In genomic region chr7:73811439-73811838, GRCm38 (mm10) we compare ENCODE assay signal across 25 mouse cellular contexts.
DNase-seq lines count a peak whose midpoint lies in the region; ATAC-seq and TF ChIP-seq lines count a peak whose summit lies in the region.
"Had no signal": no experiment of that assay in that cellular context is flagged by ENCODE, and none has a peak within 500 bp of the region (broad histone marks: within the 10 kb centered on the region; RNA-seq: fewer than 3 reads in every experiment).

No protein-coding gene starts in this region.

- H3K4me3 ChIP-seq in liver, embryonic 14.5 days (ENCODE audit: insufficient read depth in 1 of 2, low read depth in 2 of 2, low read length in 2 of 2): no peak overlapping the region
- H3K4me3 ChIP-seq in liver, embryonic 11.5 days (ENCODE audit: low read depth, low read length): no peak overlapping the region
- H3K4me3 ChIP-seq: embryonic facial prominence, embryonic 10.5 days; embryonic facial prominence, embryonic 12.5 days; forebrain, embryonic 12.5 days had no signal

- peaks cover 0 to 10% of the 10 kb centered on the region in 2 experiments; a peak in 2 of 4 replicates for H3K4me1 ChIP-seq in liver, embryonic 14.5 days (replicated peaks; ENCODE audit: control insufficient read depth in 2 of 2, insufficient read depth in 2 of 2, low read length in 1 of 2)
- no peaks in the 10 kb centered on the region for H3K4me1 ChIP-seq in liver, embryonic 11.5 days (replicated peaks; ENCODE audit: control insufficient read depth, insufficient read depth, low read length)
- H3K4me1 ChIP-seq: embryonic facial prominence, embryonic 12.5 days; forebrain, embryonic 12.5 days had no signal

- 21% methylated on average over 7 of the region's 7 CpGs for WGBS in liver, embryonic 14.5 days (ENCODE audit: insufficient replicate concordance)
- WGBS in liver, embryonic 11.5 days: 51% methylated on average over 7 of the region's 7 CpGs

- no peak for ATAC-seq in liver, embryonic 14.5 days (ENCODE audit: insufficient read depth)
- ATAC-seq in liver, embryonic 11.5 days (replicated peaks; ENCODE audit: low FRiP score): no peak
- peak; percentile 39; the same call in 1 of the 2 replicates for ATAC-seq in megakaryocyte progenitor cell, adult 5-6 weeks (replicated peaks; ENCODE audit: poor library complexity)
- ATAC-seq: activated CD4-positive, CD25-positive, alpha-beta regulatory T cell, adult 4 months; CD4-positive, CD25-positive, alpha-beta regulatory T cell, adult 4 months; forebrain, embryonic 14.5 days; forebrain, embryonic 16.5 days; Patski had no signal

- H3K27me3 ChIP-seq in liver, embryonic 14.5 days (ENCODE audit: control insufficient read depth, insufficient read depth, low read length): no peaks in the 10 kb centered on the region
- no peaks in the 10 kb centered on the region for H3K27me3 ChIP-seq in liver, embryonic 11.5 days (replicated peaks; ENCODE audit: control insufficient read depth, insufficient read depth, low read length)
- H3K27me3 ChIP-seq: embryonic facial prominence, embryonic 12.5 days; forebrain, embryonic 12.5 days had no signal

- no peak for TF ChIP-seq CTCF in liver, embryonic 14.5 days (IDR thresholded peaks at IDR 0.05; ENCODE audit: low read depth)

- H3K9me3 ChIP-seq in liver, embryonic 14.5 days (ENCODE audit: control insufficient read depth, low read length): no peaks in the 10 kb centered on the region
- no peaks in the 10 kb centered on the region for H3K9me3 ChIP-seq in liver, embryonic 11.5 days (ENCODE audit: control insufficient read depth, low read length)
- H3K9me3 ChIP-seq: embryonic facial prominence, embryonic 10.5 days; embryonic facial prominence, embryonic 12.5 days; forebrain, embryonic 12.5 days had no signal

- DNase-seq in liver, embryonic 14.5 days (ENCODE audit: low read depth in 3 of 3, low spot score in 3 of 3): no peak
- no peak for DNase-seq in liver, embryonic 11.5 days (ENCODE audit: low spot score)
- peak; percentile 2 for DNase-seq in c-Kit-positive CD71-positive TER-119-positive erythroid progenitor cells, embryonic 14.5 days (ENCODE audit: low spot score)
- no peak for DNase-seq in heart, adult 11 months
- DNase-seq in spleen, postnatal 14 days (ENCODE audit: low spot score in 2 of 2): no peak
- DNase-seq in lung, adult 18-20 months: no peak
- DNase-seq: adrenal gland, adult 8-10 months; adrenal gland, postnatal 14 days; adrenal gland, postnatal 36 days; B cell, adult 2 months; cerebellum, adult 11 months; cerebellum, adult 18-20 months; cerebellum, adult 8-10 months; cerebellum, adult 9-11 months; cerebellum, postnatal 14 days; cerebellum, postnatal 36 days had no signal

- H3K36me3 ChIP-seq in liver, embryonic 14.5 days (replicated peaks; ENCODE audit: control insufficient read depth, insufficient read depth, low read depth): no peaks in the 10 kb centered on the region
- no peaks in the 10 kb centered on the region for H3K36me3 ChIP-seq in liver, embryonic 11.5 days (ENCODE audit: control insufficient read depth, insufficient read depth, low read length)
- H3K36me3 ChIP-seq: embryonic facial prominence, embryonic 10.5 days; embryonic facial prominence, embryonic 12.5 days; forebrain, embryonic 12.5 days had no signal

- H3K27ac ChIP-seq in liver, embryonic 14.5 days: no peak overlapping the region
- no peak overlapping the region for H3K27ac ChIP-seq in liver, embryonic 11.5 days (ENCODE audit: low read depth, low read length)
- H3K27ac ChIP-seq: embryonic facial prominence, embryonic 10.5 days; embryonic facial prominence, embryonic 12.5 days; forebrain, embryonic 12.5 days had no signal

- no peak overlapping the region for H3K9ac ChIP-seq in liver, embryonic 14.5 days (replicated peaks)
- no peak overlapping the region for H3K9ac ChIP-seq in liver, embryonic 11.5 days (ENCODE audit: low read depth, low read length)
- H3K9ac ChIP-seq: embryonic facial prominence, embryonic 12.5 days; forebrain, embryonic 12.5 days had no signal

- no peak overlapping the region for H3K4me2 ChIP-seq in liver, embryonic 14.5 days (ENCODE audit: low read depth)
- no peak overlapping the region for H3K4me2 ChIP-seq in liver, embryonic 11.5 days
- H3K4me2 ChIP-seq: embryonic facial prominence, embryonic 12.5 days; forebrain, embryonic 12.5 days had no signal

- TF ChIP-seq EP300 in liver, embryonic 14.5 days (IDR thresholded peaks at IDR 0.05; ENCODE audit: low read depth): peak; percentile 50
